Mouse (Mus musculus) thymus, adult 2 months (tissue): ENCODE measurements around the gene Tspo2.

Source experiments
- CTCF ChIP-seq: fragments of 200-500 bp; IDR thresholded peaks from 2 replicates; pipeline ENCODE4 v1.5.1; 2012; ENCODE audit warnings: mild to moderate bottlenecking, control low read depth, low read length, moderate library complexity, borderline replicate concordance; ENCODE audit not compliant: control insufficient read depth, poor library complexity, insufficient read depth; ENCODE audit errors: extremely low read depth
- POLR2A ChIP-seq: fragments of 200-500 bp; IDR thresholded peaks from 2 replicates; pipeline ENCODE4 v1.6.1; 2012; ENCODE audit warnings: mild to moderate bottlenecking, low read length, control low read depth, moderate library complexity; ENCODE audit not compliant: control insufficient read depth, poor library complexity, insufficient read depth; ENCODE audit errors: extremely low read depth

GRCm38 (mm10) chr17:48454190-48454589 lies 2.9 kb upstream of the Tspo2 start:
- TF ChIP-seq CTCF = no peak
- TF ChIP-seq POLR2A = no peak
